Mouse (Mus musculus): ENCODE measurements at regions not wholly inside any gene's neighbourhood (a gene's known extent, or its start where the extent isn't known, plus 50 kb on each side); places are given as distances from the start of the nearest gene placed in this dataset.
"Not testable (repeated sequence)": the region's sequence is repeated elsewhere in the genome, so short reads cannot be mapped to it uniquely, and the experiment has no call there.

- Histone ChIP-seq H3K27ac (ENCODE audit: low read depth, low read length) (no peak overlapping the region), H3K9ac (ENCODE audit: low read length) (no peak overlapping the region), H3K4me1 (replicated peaks; ENCODE audit: control insufficient read depth, insufficient read depth, low read length) (no peaks in the 10 kb centered on the region), H3K27me3 (ENCODE audit: control insufficient read depth, insufficient read depth, low read length) (no peaks in the 10 kb centered on the region), H3K36me3 (ENCODE audit: control insufficient read depth, insufficient read depth, low read length) (no peaks in the 10 kb centered on the region), H3K9me3 (ENCODE audit: control insufficient read depth, low read length) (no peaks in the 10 kb centered on the region), H3K4me3 (ENCODE audit: low read depth, low read length) (no peak overlapping the region), H3K4me2 (ENCODE audit: low read depth, low read length, severe bottlenecking) (no peak overlapping the region)
- DNase-seq (ENCODE audit: low spot score) (no peak), ATAC-seq (replicated peaks; ENCODE audit: low FRiP score) (no peak)
- WGBS: 33% methylated on average over 2 of the region's 2 CpGs
These were observed 58.5 kb downstream of the Olfr987 start for GRCm38 (mm10) chr2:85280580-85280979.

GRCm38 (mm10) chr2:85278128-85278527 lies 61.0 kb downstream of the Olfr987 start:
- Histone ChIP-seq H3K4me1 (replicated peaks; ENCODE audit: control insufficient read depth, insufficient read depth, low read length) (no peaks in the 10 kb centered on the region), H3K9me3 (ENCODE audit: control insufficient read depth, low read length) (no peaks in the 10 kb centered on the region), H3K4me2 (ENCODE audit: low read depth, low read length, severe bottlenecking) (no peak overlapping the region), H3K27me3 (ENCODE audit: control insufficient read depth, insufficient read depth, low read length) (no peaks in the 10 kb centered on the region), H3K4me3 (ENCODE audit: low read depth, low read length) (no peak overlapping the region), H3K9ac (ENCODE audit: low read length) (no peak overlapping the region), H3K36me3 (ENCODE audit: control insufficient read depth, insufficient read depth, low read length) (no peaks in the 10 kb centered on the region), H3K27ac (ENCODE audit: low read depth, low read length) (no peak overlapping the region)
- DNase-seq (ENCODE audit: low spot score) (no peak), ATAC-seq (replicated peaks; ENCODE audit: low FRiP score) (no peak)
- WGBS: 87% methylated on average over 3 of the region's 3 CpGs

- Histone ChIP-seq H3K27ac (ENCODE audit: low read depth, low read length) (no peak overlapping the region), H3K36me3 (ENCODE audit: control insufficient read depth, insufficient read depth, low read length) (no peaks in the 10 kb centered on the region), H3K4me1 (replicated peaks; ENCODE audit: control insufficient read depth, insufficient read depth, low read length) (no peaks in the 10 kb centered on the region), H3K4me3 (ENCODE audit: low read depth, low read length) (no peak overlapping the region), H3K27me3 (ENCODE audit: control insufficient read depth, insufficient read depth, low read length) (no peaks in the 10 kb centered on the region), H3K9ac (ENCODE audit: low read length) (no peak overlapping the region), H3K4me2 (ENCODE audit: low read depth, low read length, severe bottlenecking) (no peak overlapping the region), H3K9me3 (ENCODE audit: control insufficient read depth, low read length) (no peaks in the 10 kb centered on the region)
- DNase-seq (ENCODE audit: low spot score) (no peak), ATAC-seq (replicated peaks; ENCODE audit: low FRiP score) (no peak)
- 90% methylated on average over 1 of the region's 1 CpGs for WGBS
These were observed 61.7 kb downstream of the Olfr987 start for GRCm38 (mm10) chr2:85277433-85277832.

- H3K9ac ChIP-seq (ENCODE audit: low read length): not testable (repeated sequence)
These were observed 69.8 kb upstream of the Lrrc55 start for GRCm38 (mm10) chr2:85266813-85267212.

GRCm38 (mm10) chr2:85265667-85266066 lies 68.7 kb upstream of the Lrrc55 start:
- Histone ChIP-seq H3K9me3 (ENCODE audit: control insufficient read depth, low read length) (no peaks in the 10 kb centered on the region), H3K36me3 (ENCODE audit: control insufficient read depth, insufficient read depth, low read length) (no peaks in the 10 kb centered on the region), H3K9ac (ENCODE audit: low read length) (no peak overlapping the region), H3K27me3 (ENCODE audit: control insufficient read depth, insufficient read depth, low read length) (no peaks in the 10 kb centered on the region), H3K4me1 (replicated peaks; ENCODE audit: control insufficient read depth, insufficient read depth, low read length) (no peaks in the 10 kb centered on the region), H3K4me2 (ENCODE audit: low read depth, low read length, severe bottlenecking) (no peak overlapping the region), H3K27ac (ENCODE audit: low read depth, low read length) (no peak overlapping the region), H3K4me3 (ENCODE audit: low read depth, low read length) (no peak overlapping the region)
- DNase-seq (ENCODE audit: low spot score) (no peak), ATAC-seq (replicated peaks; ENCODE audit: low FRiP score) (no peak)

More at GRCm38 (mm10) chr2:85266813-85267212, 69.8 kb upstream of the Lrrc55 start:
- H3K4me1 ChIP-seq (replicated peaks; ENCODE audit: control insufficient read depth, insufficient read depth, low read length); H3K4me2 ChIP-seq (ENCODE audit: low read depth, low read length, severe bottlenecking); DNase-seq (ENCODE audit: low spot score); H3K27ac ChIP-seq (ENCODE audit: low read depth, low read length); H3K9me3 ChIP-seq (ENCODE audit: control insufficient read depth, low read length); ATAC-seq (replicated peaks; ENCODE audit: low FRiP score); H3K27me3 ChIP-seq (ENCODE audit: control insufficient read depth, insufficient read depth, low read length); H3K36me3 ChIP-seq (ENCODE audit: control insufficient read depth, insufficient read depth, low read length); H3K4me3 ChIP-seq (ENCODE audit: low read depth, low read length): not testable (repeated sequence)
- WGBS: 94% methylated on average over 14 of the region's 14 CpGs

GRCm38 (mm10) chr2:85265037-85265524 lies 68.1 kb upstream of the Lrrc55 start:
- H3K9me3 ChIP-seq (ENCODE audit: control insufficient read depth, low read length): no peaks in the 10 kb centered on the region

GRCm38 (mm10) chr2:85257356-85257755 lies 60.4 kb upstream of the Lrrc55 start:
- Histone ChIP-seq H3K4me3 (ENCODE audit: low read depth, low read length) (no peak overlapping the region), H3K36me3 (ENCODE audit: control insufficient read depth, insufficient read depth, low read length) (no peaks in the 10 kb centered on the region), H3K27ac (ENCODE audit: low read depth, low read length) (no peak overlapping the region), H3K4me1 (replicated peaks; ENCODE audit: control insufficient read depth, insufficient read depth, low read length) (no peaks in the 10 kb centered on the region), H3K4me2 (ENCODE audit: low read depth, low read length, severe bottlenecking) (no peak overlapping the region), H3K27me3 (ENCODE audit: control insufficient read depth, insufficient read depth, low read length) (no peaks in the 10 kb centered on the region), H3K9ac (ENCODE audit: low read length) (no peak overlapping the region), H3K9me3 (ENCODE audit: control insufficient read depth, low read length) (no peaks in the 10 kb centered on the region)
- no peak for DNase-seq (ENCODE audit: low spot score)
- ATAC-seq (replicated peaks; ENCODE audit: low FRiP score): no peak
- WGBS: 93% methylated on average over 3 of the region's 3 CpGs

More at GRCm38 (mm10) chr2:85265037-85265524, 68.1 kb upstream of the Lrrc55 start:
- no peaks in the 10 kb centered on the region for H3K27me3 ChIP-seq (ENCODE audit: control insufficient read depth, insufficient read depth, low read length)
- no peak overlapping the region for H3K4me2 ChIP-seq (ENCODE audit: low read depth, low read length, severe bottlenecking)
- H3K4me3 ChIP-seq (ENCODE audit: low read depth, low read length): no peak overlapping the region
- ATAC-seq (replicated peaks; ENCODE audit: low FRiP score) (no peak), DNase-seq (ENCODE audit: low spot score) (no peak)
- H3K4me1 ChIP-seq (replicated peaks; ENCODE audit: control insufficient read depth, insufficient read depth, low read length): no peaks in the 10 kb centered on the region
- WGBS: 73% methylated on average over 2 of the region's 2 CpGs
- H3K27ac ChIP-seq (ENCODE audit: low read depth, low read length): no peak overlapping the region
- no peaks in the 10 kb centered on the region for H3K36me3 ChIP-seq (ENCODE audit: control insufficient read depth, insufficient read depth, low read length)
- no peak overlapping the region for H3K9ac ChIP-seq (ENCODE audit: low read length)

GRCm38 (mm10) chr2:85255610-85256009 lies 58.6 kb upstream of the Lrrc55 start:
- 89% methylated on average over 2 of the region's 2 CpGs for WGBS

More at GRCm38 (mm10) chr2:85255610-85256009, 58.6 kb upstream of the Lrrc55 start:
- Histone ChIP-seq H3K4me1 (replicated peaks; ENCODE audit: control insufficient read depth, insufficient read depth, low read length) (no peaks in the 10 kb centered on the region), H3K9ac (ENCODE audit: low read length) (no peak overlapping the region), H3K27ac (ENCODE audit: low read depth, low read length) (no peak overlapping the region), H3K9me3 (ENCODE audit: control insufficient read depth, low read length) (no peaks in the 10 kb centered on the region), H3K4me3 (ENCODE audit: low read depth, low read length) (no peak overlapping the region), H3K36me3 (ENCODE audit: control insufficient read depth, insufficient read depth, low read length) (no peaks in the 10 kb centered on the region), H3K27me3 (ENCODE audit: control insufficient read depth, insufficient read depth, low read length) (no peaks in the 10 kb centered on the region), H3K4me2 (ENCODE audit: low read depth, low read length, severe bottlenecking) (no peak overlapping the region)
- ATAC-seq (replicated peaks; ENCODE audit: low FRiP score) (no peak), DNase-seq (ENCODE audit: low spot score) (no peak)

All from forebrain, embryonic 11.5 days (tissue).